Mouse (Mus musculus): ENCODE results near the gene Tmem14a. TPM values are rescaled to one million over a fixed set of nuclear protein-coding genes. Genes with fewer than 3 reads are reported as not detected.

Gene Tmem14a
- total and polyA plus RNA-seq, 3 experiments, result 1.3 to 1.7 TPM; not detected in 1

GRCm38 (mm10) chr1:21239911-21240898 lies 21.8 kb downstream of the Tmem14a start, which contains the start of gene Gsta3:
Gsta3 (plus strand) TSS chr1:21240589.
- H3K4me1 ChIP-seq (ENCODE audit: control insufficient read depth in 1 of 2, insufficient read depth in 2 of 2, low read length in 2 of 2), result peaks cover 7 to 12% of the 10 kb centered on the region in 2 experiments
- H3K79me2 ChIP-seq (ENCODE audit: control insufficient read depth, insufficient read depth, low read length, poor library complexity), result no peaks in the 10 kb centered on the region
- H3K9ac ChIP-seq (ENCODE audit: control insufficient read depth, low read depth, low read length, poor library complexity, severe bottlenecking), result peak within 1 kb of the TSS; percentile 26
- H3K36me3 ChIP-seq (ENCODE audit: control insufficient read depth in 1 of 2, insufficient read depth in 2 of 2, low read length in 2 of 2), result peaks cover 0 to 18% of the 10 kb centered on the region in 2 experiments; a peak in 2 of 4 replicates
- no peaks in the 10 kb centered on the region for H3K9me3 ChIP-seq (replicated peaks; ENCODE audit: insufficient read depth, low read length)
- no peaks in the 10 kb centered on the region for H3K27me3 ChIP-seq (ENCODE audit: control insufficient read depth in 1 of 2, insufficient read depth in 2 of 2, low read length in 2 of 2)
- H3K4me3 ChIP-seq (ENCODE audit: control insufficient read depth in 1 of 2, insufficient read depth in 1 of 2, low read depth in 2 of 2, low read length in 2 of 2), result peak within 1 kb of the TSS in 1 of 2 experiments; percentile 28; a peak in 2 of 4 replicates
- H3K27ac ChIP-seq (ENCODE audit: control insufficient read depth, low read depth, low read length), result peak within 1 kb of the TSS; percentile 85
- TF ChIP-seq RCOR1 (IDR thresholded peaks at IDR 0.05; ENCODE audit: low read depth, low read length) (0 out of 2 replicates have a peak, but pooled peaks have one; percentile 10), MYB (IDR thresholded peaks at IDR 0.05; ENCODE audit: low read depth, low read length) (no peak), GATA1 (IDR thresholded peaks at IDR 0.05; ENCODE audit: low read depth, low read length) (peak; percentile 39), ZNF384 (IDR thresholded peaks at IDR 0.05; ENCODE audit: low read depth, low read length) (no peak), GABPA (IDR thresholded peaks at IDR 0.05; ENCODE audit: low read depth, low read length) (peak; percentile 83; the same call in 1 of the 2 replicates), EP300 (IDR thresholded peaks at IDR 0.05; ENCODE audit: low read depth in 1 of 2, low read length in 2 of 2) (peak; percentile 52 to 56), KAT2A (conservative IDR thresholded peaks at IDR 0.05; ENCODE audit: low read depth, low read length) (no peak), TAL1 (IDR thresholded peaks at IDR 0.05; ENCODE audit: low read length) (no peak), CTCF (IDR thresholded peaks at IDR 0.05 in 2 of 3, conservative IDR thresholded peaks at IDR 0.05 in 1 of 3; ENCODE audit: control insufficient read depth in 1 of 3, insufficient read depth in 1 of 3, low read depth in 2 of 3, low read length in 3 of 3, poor library complexity in 1 of 3, severe bottlenecking in 1 of 3) (no peak), ETS1 (IDR thresholded peaks at IDR 0.05; ENCODE audit: low read depth, low read length) (peak; percentile 58; the same call in 1 of the 2 replicates), JUND (IDR thresholded peaks at IDR 0.05; ENCODE audit: low read depth, low read length) (peak; percentile 92), TBP (IDR thresholded peaks at IDR 0.05; ENCODE audit: low read depth, low read length) (0 out of 2 replicates have a peak, but pooled peaks have one; percentile 19), MEF2A (IDR thresholded peaks at IDR 0.05; ENCODE audit: extremely low read depth, insufficient replicate concordance, low read depth, low read length, poor library complexity, severe bottlenecking) (no peak), NELFE (IDR thresholded peaks at IDR 0.05; ENCODE audit: low read depth, low read length) (no peak), ZC3H11A (IDR thresholded peaks at IDR 0.05; ENCODE audit: low read depth, low read length) (no peak), SIN3A (IDR thresholded peaks at IDR 0.05; ENCODE audit: low read length) (0 out of 2 replicates have a peak, but pooled peaks have one; percentile 39), CHD2 (IDR thresholded peaks at IDR 0.05; ENCODE audit: low read length) (no peak), MAFK (IDR thresholded peaks at IDR 0.05; ENCODE audit: borderline replicate concordance, low read depth, low read length) (peak; percentile 33; the same call in 1 of the 2 replicates), RAD21 (IDR thresholded peaks at IDR 0.05; ENCODE audit: low read depth, low read length) (no peak)
- DNase-seq (ENCODE audit: low read depth, low spot score), result peak; percentile 92
